Mouse (Mus musculus): ENCODE measurements around the gene Dctn2. TPM values are rescaled to one million over a fixed set of nuclear protein-coding genes. Genes with fewer than 3 reads are reported as not detected.
A peak's percentile ranks its signal among the peaks of the same experiment; 100 is the strongest.

Gene Dctn2
- polyA plus RNA-seq, 1 experiment from 2014 or later = 230 TPM

- H3K27ac ChIP-seq (ENCODE audit: low read depth, low read length) = no peak overlapping the region
- 0 out of 2 replicates have a peak overlapping the region, but pooled peaks have one; percentile 1 for H3K4me2 ChIP-seq (ENCODE audit: low read depth)
- DNase-seq (ENCODE audit: low spot score) (no peak), ATAC-seq (ENCODE audit: insufficient read depth, low FRiP score, low TSS enrichment) (no peak)
- no peaks in the 10 kb centered on the region; the same call in 1 of the 2 replicates for H3K36me3 ChIP-seq (ENCODE audit: control insufficient read depth, insufficient read depth, low read length)
- H3K9me3 ChIP-seq (ENCODE audit: control insufficient read depth, low read length) = no peaks in the 10 kb centered on the region
- H3K4me1 ChIP-seq (ENCODE audit: control insufficient read depth, insufficient read depth, low read length) = no peaks in the 10 kb centered on the region
- 88% methylated on average over 12 of the region's 12 CpGs for WGBS
- H3K27me3 ChIP-seq (ENCODE audit: control insufficient read depth, insufficient read depth, low read length) = no peaks in the 10 kb centered on the region
- no peak overlapping the region for H3K9ac ChIP-seq (ENCODE audit: low read length)
- H3K4me3 ChIP-seq (ENCODE audit: low read depth, low read length) = no peak overlapping the region
Measured at GRCm38 (mm10) chr10:127230693-127231092, 35.5 kb upstream of the Dctn2 start.

GRCm38 (mm10) chr10:127231741-127232140, 34.4 kb upstream of the Dctn2 start:
- Histone ChIP-seq H3K4me2 (ENCODE audit: low read depth) (no peak overlapping the region), H3K27me3 (ENCODE audit: control insufficient read depth, insufficient read depth, low read length) (no peaks in the 10 kb centered on the region), H3K36me3 (ENCODE audit: control insufficient read depth, insufficient read depth, low read length) (no peaks in the 10 kb centered on the region; the same call in 1 of the 2 replicates), H3K9ac (ENCODE audit: low read length) (no peak overlapping the region), H3K4me3 (ENCODE audit: low read depth, low read length) (no peak overlapping the region), H3K4me1 (ENCODE audit: control insufficient read depth, insufficient read depth, low read length) (no peaks in the 10 kb centered on the region), H3K27ac (ENCODE audit: low read depth, low read length) (no peak overlapping the region), H3K9me3 (ENCODE audit: control insufficient read depth, low read length) (no peaks in the 10 kb centered on the region)
- DNase-seq (ENCODE audit: low spot score) (no peak), ATAC-seq (ENCODE audit: insufficient read depth, low FRiP score, low TSS enrichment) (no peak)
- WGBS = 90% methylated on average over 14 of the region's 14 CpGs

- DNase-seq (ENCODE audit: low spot score) (no peak), ATAC-seq (ENCODE audit: insufficient read depth, low FRiP score, low TSS enrichment) (no peak)
- Histone ChIP-seq H3K27me3 (ENCODE audit: control insufficient read depth, insufficient read depth, low read length) (no peaks in the 10 kb centered on the region), H3K4me1 (ENCODE audit: control insufficient read depth, insufficient read depth, low read length) (no peaks in the 10 kb centered on the region), H3K9ac (ENCODE audit: low read length) (no peak overlapping the region), H3K36me3 (ENCODE audit: control insufficient read depth, insufficient read depth, low read length) (no peaks in the 10 kb centered on the region; the same call in 1 of the 2 replicates), H3K4me2 (ENCODE audit: low read depth) (no peak overlapping the region), H3K4me3 (ENCODE audit: low read depth, low read length) (no peak overlapping the region), H3K9me3 (ENCODE audit: control insufficient read depth, low read length) (no peaks in the 10 kb centered on the region), H3K27ac (ENCODE audit: low read depth, low read length) (no peak overlapping the region)
- 82% methylated on average over 9 of the region's 9 CpGs for WGBS
Measured at GRCm38 (mm10) chr10:127233141-127233540, 33.0 kb upstream of the Dctn2 start.

- H3K36me3 ChIP-seq (ENCODE audit: control insufficient read depth, insufficient read depth, low read length) = no peaks in the 10 kb centered on the region; the same call in 1 of the 2 replicates
Measured at GRCm38 (mm10) chr10:127236541-127236940, 29.6 kb upstream of the Dctn2 start.

GRCm38 (mm10) chr10:127238241-127238824, 27.8 kb upstream of the Dctn2 start:
- no peak for ATAC-seq (ENCODE audit: insufficient read depth, low FRiP score, low TSS enrichment)
- WGBS = 67% methylated on average over 18 of the region's 18 CpGs
- H3K9me3 ChIP-seq (ENCODE audit: control insufficient read depth, low read length) = no peaks in the 10 kb centered on the region
- no peak for DNase-seq (ENCODE audit: low spot score)
- H3K4me1 ChIP-seq (ENCODE audit: control insufficient read depth, insufficient read depth, low read length) = no peaks in the 10 kb centered on the region
- H3K4me2 ChIP-seq (ENCODE audit: low read depth) = no peak overlapping the region
- H3K9ac ChIP-seq (ENCODE audit: low read length) = no peak overlapping the region
- no peak overlapping the region for H3K27ac ChIP-seq (ENCODE audit: low read depth, low read length)
- H3K4me3 ChIP-seq (ENCODE audit: low read depth, low read length) = no peak overlapping the region
- H3K27me3 ChIP-seq (ENCODE audit: control insufficient read depth, insufficient read depth, low read length) = no peaks in the 10 kb centered on the region
- no peaks in the 10 kb centered on the region; the same call in 1 of the 2 replicates for H3K36me3 ChIP-seq (ENCODE audit: control insufficient read depth, insufficient read depth, low read length)

More at GRCm38 (mm10) chr10:127236541-127236940, 29.6 kb upstream of the Dctn2 start:
- Histone ChIP-seq H3K9me3 (ENCODE audit: control insufficient read depth, low read length) (no peaks in the 10 kb centered on the region), H3K4me3 (ENCODE audit: low read depth, low read length) (no peak overlapping the region), H3K9ac (ENCODE audit: low read length) (no peak overlapping the region), H3K27ac (ENCODE audit: low read depth, low read length) (no peak overlapping the region), H3K4me2 (ENCODE audit: low read depth) (no peak overlapping the region), H3K4me1 (ENCODE audit: control insufficient read depth, insufficient read depth, low read length) (no peaks in the 10 kb centered on the region), H3K27me3 (ENCODE audit: control insufficient read depth, insufficient read depth, low read length) (no peaks in the 10 kb centered on the region)
- WGBS = 46% methylated on average over 9 of the region's 9 CpGs
- ATAC-seq (ENCODE audit: insufficient read depth, low FRiP score, low TSS enrichment) = no peak
- DNase-seq (ENCODE audit: low spot score) = peak; percentile 38

- Histone ChIP-seq H3K4me3 (ENCODE audit: low read depth, low read length) (no peak overlapping the region), H3K4me2 (ENCODE audit: low read depth) (no peak overlapping the region), H3K36me3 (ENCODE audit: control insufficient read depth, insufficient read depth, low read length) (no peaks in the 10 kb centered on the region), H3K9ac (ENCODE audit: low read length) (no peak overlapping the region), H3K27ac (ENCODE audit: low read depth, low read length) (no peak overlapping the region), H3K4me1 (ENCODE audit: control insufficient read depth, insufficient read depth, low read length) (no peaks in the 10 kb centered on the region), H3K27me3 (ENCODE audit: control insufficient read depth, insufficient read depth, low read length) (no peaks in the 10 kb centered on the region), H3K9me3 (ENCODE audit: control insufficient read depth, low read length) (no peaks in the 10 kb centered on the region)
- DNase-seq (ENCODE audit: low spot score) (no peak), ATAC-seq (ENCODE audit: insufficient read depth, low FRiP score, low TSS enrichment) (no peak)
- 85% methylated on average over 5 of the region's 5 CpGs for WGBS
Measured at GRCm38 (mm10) chr10:127250810-127251209, 15.4 kb upstream of the Dctn2 start.

GRCm38 (mm10) chr10:127255625-127256345, 10.4 kb upstream of the Dctn2 start:
- DNase-seq (ENCODE audit: low spot score) = peak; percentile 73
- Histone ChIP-seq H3K36me3 (ENCODE audit: control insufficient read depth, insufficient read depth, low read length) (no peaks in the 10 kb centered on the region), H3K4me3 (ENCODE audit: low read depth, low read length) (no peak overlapping the region), H3K27me3 (ENCODE audit: control insufficient read depth, insufficient read depth, low read length) (no peaks in the 10 kb centered on the region), H3K27ac (ENCODE audit: low read depth, low read length) (no peak overlapping the region), H3K4me1 (ENCODE audit: control insufficient read depth, insufficient read depth, low read length) (0 out of 2 replicates have a peak, but pooled peaks cover 5% of the 10 kb centered on the region), H3K4me2 (ENCODE audit: low read depth) (0 out of 2 replicates have a peak overlapping the region, but pooled peaks have one; percentile 10), H3K9me3 (ENCODE audit: control insufficient read depth, low read length) (no peaks in the 10 kb centered on the region), H3K9ac (ENCODE audit: low read length) (no peak overlapping the region)
- WGBS = 23% methylated on average over 14 of the region's 14 CpGs
- ATAC-seq (ENCODE audit: insufficient read depth, low FRiP score, low TSS enrichment) = peak; percentile 60; the same call in 1 of the 2 replicates

GRCm38 (mm10) chr10:127257790-127258189, 8.4 kb upstream of the Dctn2 start:
- DNase-seq (ENCODE audit: low spot score) (no peak), ATAC-seq (ENCODE audit: insufficient read depth, low FRiP score, low TSS enrichment) (no peak)
- no peak overlapping the region for H3K4me2 ChIP-seq (ENCODE audit: low read depth)
- H3K4me1 ChIP-seq (ENCODE audit: control insufficient read depth, insufficient read depth, low read length) = 0 out of 2 replicates have a peak, but pooled peaks cover 5% of the 10 kb centered on the region
- H3K4me3 ChIP-seq (ENCODE audit: low read depth, low read length) = no peak overlapping the region
- H3K9me3 ChIP-seq (ENCODE audit: control insufficient read depth, low read length) = no peaks in the 10 kb centered on the region
- 85% methylated on average over 6 of the region's 6 CpGs for WGBS
- no peak overlapping the region for H3K9ac ChIP-seq (ENCODE audit: low read length)
- H3K27me3 ChIP-seq (ENCODE audit: control insufficient read depth, insufficient read depth, low read length) = no peaks in the 10 kb centered on the region
- H3K27ac ChIP-seq (ENCODE audit: low read depth, low read length) = no peak overlapping the region
- no peaks in the 10 kb centered on the region for H3K36me3 ChIP-seq (ENCODE audit: control insufficient read depth, insufficient read depth, low read length)
